ENCODE assay signal across 14 mouse cellular contexts in genomic region chr8:104414204-104414603, GRCm38 (mm10). TPM values are rescaled to one million over a fixed set of nuclear protein-coding genes. Genes with fewer than 3 reads are reported as not detected.
DNase-seq lines count a peak whose midpoint lies in the region; ATAC-seq and TF ChIP-seq lines count a peak whose summit lies in the region.
"Had no signal": no experiment of that assay in that cellular context is flagged by ENCODE, and none has a peak within 500 bp of the region (broad histone marks: within the 10 kb centered on the region; RNA-seq: fewer than 3 reads in every experiment).

No protein-coding gene starts in this region.

- TF ChIP-seq EP300 in heart, postnatal 0 days (IDR thresholded peaks at IDR 0.05; ENCODE audit: low read depth) = no peak

- H3K27ac ChIP-seq in heart, postnatal 0 days (ENCODE audit: low read depth) = peak overlapping the region; percentile 66
- no peak overlapping the region for H3K27ac ChIP-seq in kidney, postnatal 0 days
- H3K27ac ChIP-seq in intestine, embryonic 15.5 days = no peak overlapping the region
- H3K27ac ChIP-seq in intestine, postnatal 0 days (ENCODE audit: low read depth, low read length) = no peak overlapping the region
- H3K27ac ChIP-seq: embryonic facial prominence, embryonic 13.5 days; gastrocnemius, adult 2 months; liver, embryonic 15.5 days had no signal

- no peak overlapping the region for H3K4me2 ChIP-seq in heart, postnatal 0 days (ENCODE audit: low read depth, low read length)
- H3K4me2 ChIP-seq in kidney, postnatal 0 days (ENCODE audit: low read length) = no peak overlapping the region
- H3K4me2 ChIP-seq in intestine, embryonic 15.5 days (replicated peaks) = no peak overlapping the region
- no peak overlapping the region for H3K4me2 ChIP-seq in intestine, postnatal 0 days (replicated peaks; ENCODE audit: low read depth)
- H3K4me2 ChIP-seq: embryonic facial prominence, embryonic 13.5 days; liver, embryonic 15.5 days had no signal

- WGBS in heart, postnatal 0 days = 57% methylated on average over 3 of the region's 3 CpGs
- 53% methylated on average over 3 of the region's 3 CpGs for WGBS in kidney, postnatal 0 days
- 66% methylated on average over 3 of the region's 3 CpGs for WGBS in intestine, embryonic 15.5 days
- WGBS in intestine, postnatal 0 days = 59% methylated on average over 3 of the region's 3 CpGs

- peaks cover 21% of the 10 kb centered on the region for H3K36me3 ChIP-seq in heart, postnatal 0 days (replicated peaks; ENCODE audit: control insufficient read depth, insufficient read depth, low read length)
- peaks cover 12% of the 10 kb centered on the region; the same call in 1 of the 2 replicates for H3K36me3 ChIP-seq in kidney, postnatal 0 days (ENCODE audit: insufficient read depth, low read length)
- H3K36me3 ChIP-seq in intestine, embryonic 15.5 days = peaks cover 9% of the 10 kb centered on the region
- H3K36me3 ChIP-seq in intestine, postnatal 0 days (ENCODE audit: control insufficient read depth, insufficient read depth) = peaks cover 11% of the 10 kb centered on the region; the same call in 1 of the 2 replicates

- no peaks in the 10 kb centered on the region for H3K27me3 ChIP-seq in heart, postnatal 0 days (ENCODE audit: control insufficient read depth, insufficient read depth, low read length)
- H3K27me3 ChIP-seq in kidney, postnatal 0 days (ENCODE audit: insufficient read depth, low read length) = no peaks in the 10 kb centered on the region
- H3K27me3 ChIP-seq in intestine, embryonic 15.5 days (replicated peaks) = no peaks in the 10 kb centered on the region
- H3K27me3 ChIP-seq in intestine, postnatal 0 days (replicated peaks; ENCODE audit: control insufficient read depth, insufficient read depth, low read length) = no peaks in the 10 kb centered on the region
- H3K27me3 ChIP-seq: embryonic facial prominence, embryonic 13.5 days; liver, embryonic 15.5 days had no signal

- ATAC-seq in heart, postnatal 0 days (ENCODE audit: insufficient read depth, low read depth) = peak; percentile 21; the same call in 1 of the 2 replicates
- peak; percentile 33 for ATAC-seq in kidney, postnatal 0 days (replicated peaks; ENCODE audit: low FRiP score, low read depth)
- 0 out of 2 replicates have a peak, but pooled peaks have one; percentile 24 for ATAC-seq in intestine, embryonic 15.5 days
- ATAC-seq in intestine, postnatal 0 days = no peak
- ATAC-seq: CD4-positive, CD25-positive, alpha-beta regulatory T cell, adult 4 months had no signal

- peaks cover 25% of the 10 kb centered on the region for H3K4me1 ChIP-seq in heart, postnatal 0 days (ENCODE audit: control insufficient read depth, insufficient read depth)
- H3K4me1 ChIP-seq in kidney, postnatal 0 days (replicated peaks; ENCODE audit: insufficient read depth, low read length) = no peaks in the 10 kb centered on the region
- H3K4me1 ChIP-seq in intestine, embryonic 15.5 days (replicated peaks) = peaks cover 10% of the 10 kb centered on the region; the same call in 1 of the 2 replicates
- no peaks in the 10 kb centered on the region for H3K4me1 ChIP-seq in intestine, postnatal 0 days (replicated peaks; ENCODE audit: control insufficient read depth, insufficient read depth, low read length)
- H3K4me1 ChIP-seq: liver, embryonic 15.5 days had no signal

- no peak overlapping the region for H3K4me3 ChIP-seq in heart, postnatal 0 days (ENCODE audit: low read depth, low read length)
- no peak overlapping the region for H3K4me3 ChIP-seq in kidney, postnatal 0 days (replicated peaks; ENCODE audit: low read depth, low read length)
- no peak overlapping the region for H3K4me3 ChIP-seq in intestine, embryonic 15.5 days (replicated peaks)
- H3K4me3 ChIP-seq in intestine, postnatal 0 days (ENCODE audit: low read depth, low read length) = no peak overlapping the region
- H3K4me3 ChIP-seq: embryonic facial prominence, embryonic 13.5 days; gastrocnemius, adult 2 months; liver, embryonic 15.5 days had no signal

- intact Hi-C loops in heart, postnatal 36 days (cut with DNase I) = no loop called here
- intact Hi-C loops in gastrocnemius, postnatal 36 days (cut with DNase I) = no loop called here

- peak; percentile 32 for TF ChIP-seq CTCF in heart, postnatal 0 days (IDR thresholded peaks at IDR 0.05; ENCODE audit: low read depth)
- peak; percentile 51; the same call in 1 of the 2 replicates for TF ChIP-seq CTCF in kidney, postnatal 0 days (IDR thresholded peaks at IDR 0.05; ENCODE audit: low read depth)
- TF ChIP-seq CTCF in intestine, postnatal 0 days (IDR thresholded peaks at IDR 0.05; ENCODE audit: low read depth) = peak; percentile 53

- no peak overlapping the region for H3K9ac ChIP-seq in heart, postnatal 0 days (replicated peaks; ENCODE audit: low read depth, low read length)
- no peak overlapping the region for H3K9ac ChIP-seq in kidney, postnatal 0 days (ENCODE audit: low read depth, low read length)
- no peak overlapping the region for H3K9ac ChIP-seq in intestine, embryonic 15.5 days
- H3K9ac ChIP-seq in intestine, postnatal 0 days (ENCODE audit: low read depth, low read length) = no peak overlapping the region
- H3K9ac ChIP-seq: embryonic facial prominence, embryonic 13.5 days; liver, embryonic 15.5 days had no signal

- DNase-seq in heart, postnatal 0 days (ENCODE audit: low spot score) = no peak
- no peak for DNase-seq in heart, postnatal 36 days
- DNase-seq in kidney, postnatal 0 days (ENCODE audit: low spot score) = peak; percentile 56
- DNase-seq in kidney, postnatal 36 days = no peak
- DNase-seq in gastrocnemius, postnatal 36 days = no peak
- DNase-seq: cerebellum, adult 8-10 months; gastrocnemius, adult 2 months; lung, postnatal 4 days; retina, postnatal 1 day had no signal

- no peaks in the 10 kb centered on the region for H3K9me3 ChIP-seq in heart, postnatal 0 days (replicated peaks; ENCODE audit: control insufficient read depth, low read length)
- H3K9me3 ChIP-seq in kidney, postnatal 0 days (replicated peaks; ENCODE audit: low read length) = no peaks in the 10 kb centered on the region
- no peaks in the 10 kb centered on the region for H3K9me3 ChIP-seq in intestine, embryonic 15.5 days
- no peaks in the 10 kb centered on the region for H3K9me3 ChIP-seq in intestine, postnatal 0 days (ENCODE audit: control insufficient read depth)
- H3K9me3 ChIP-seq: embryonic facial prominence, embryonic 13.5 days; liver, embryonic 15.5 days had no signal

RNA-seq across cellular contexts. Expression of gene Cmtm4, which starts 18.6 kb away (rescaled TPM):
- 10.2 and 13.4 TPM in 2 replicates for total RNA-seq in heart, postnatal 0 days (2014; rRNA removed; ENCODE audit: low replicate concordance)
- 1.2 TPM in 2 replicates for polyA plus RNA-seq in heart, postnatal 0 days (2015; fragmentation: Nextera tagmentation; extraction: Ambion mirVana)
- 10 to 100 TPM; 11.0 to 12.0 TPM for total RNA-seq in heart, postnatal 36 days (2021)
- 4.5 and 4.7 TPM in 2 replicates for polyA plus RNA-seq in kidney, postnatal 0 days (2015; fragmentation: Nextera tagmentation; extraction: Ambion mirVana)
- polyA plus RNA-seq in intestine, embryonic 15.5 days (2015; fragmentation: Nextera tagmentation; extraction: Ambion mirVana) = 6.3 and 6.9 TPM in 2 replicates
- polyA plus RNA-seq in intestine, postnatal 0 days (2015; fragmentation: Nextera tagmentation; extraction: Ambion mirVana) = 5.9 and 6.7 TPM in 2 replicates
- 1 to 10 TPM; 4.2 to 4.9 TPM for total RNA-seq in gastrocnemius, postnatal 36 days (2021)

RNA-seq across cellular contexts. Expression of gene Dync1li2, which starts 28.6 kb away (rescaled TPM):
- 11.0 and 20.2 TPM in 2 replicates for total RNA-seq in heart, postnatal 0 days (2014; rRNA removed; ENCODE audit: low replicate concordance)
- polyA plus RNA-seq in heart, postnatal 0 days (2015; fragmentation: Nextera tagmentation; extraction: Ambion mirVana) = 36.5 and 38.8 TPM in 2 replicates
- 100 to 1,000 TPM; 104 to 112 TPM for total RNA-seq in heart, postnatal 36 days (2021)
- polyA plus RNA-seq in kidney, postnatal 0 days (2015; fragmentation: Nextera tagmentation; extraction: Ambion mirVana) = 34.4 and 37.5 TPM in 2 replicates
- polyA plus RNA-seq in intestine, embryonic 15.5 days (2015; fragmentation: Nextera tagmentation; extraction: Ambion mirVana) = 46.0 and 46.1 TPM in 2 replicates
- 19.0 and 20.4 TPM in 2 replicates for polyA plus RNA-seq in intestine, postnatal 0 days (2015; fragmentation: Nextera tagmentation; extraction: Ambion mirVana)
- 100 to 1,000 TPM in 1 of 2 experiments, 10 to 100 TPM in 1; 82.6 to 121 TPM for total RNA-seq in gastrocnemius, postnatal 36 days (2021)
